Mouse (Mus musculus) kidney, adult 2 months (tissue): ENCODE measurements around the gene H6pd. TPM values are rescaled to one million over a fixed set of nuclear protein-coding genes. Genes with fewer than 3 reads are reported as not detected.

ENCODE experiments used
- DNase-seq: peaks from one replicate; pipeline ENCODE4 v3.0.0; 2021
- H3K27ac ChIP-seq: fragments of 200-500 bp; 2 replicates; pipeline ENCODE4 v1.5.1; 2012; ENCODE audit warnings: low read depth, low read length, control low read depth, inconsistent platforms; ENCODE audit not compliant: insufficient read depth
- H3K27me3 ChIP-seq: fragments of 200-500 bp; replicated peaks from 2 replicates; pipeline ENCODE4 v1.6.1; 2012; ENCODE audit warnings: mild to moderate bottlenecking, moderate library complexity, low read length, inconsistent platforms; ENCODE audit not compliant: control insufficient read depth, insufficient read depth
- H3K36me3 ChIP-seq: fragments of 200-500 bp; 2 replicates; pipeline ENCODE4 v1.6.1; 2012; ENCODE audit warnings: mild to moderate bottlenecking, moderate library complexity, low read length, inconsistent platforms; ENCODE audit not compliant: control insufficient read depth, insufficient read depth
- H3K4me1 ChIP-seq: fragments of 200-500 bp; 2 replicates; pipeline ENCODE4 v1.6.1; 2011; ENCODE audit warnings: low read length; ENCODE audit not compliant: control insufficient read depth, insufficient read depth
- H3K4me3 ChIP-seq: fragments of 200-500 bp; 2 replicates; pipeline ENCODE4 v1.5.1; 2011; ENCODE audit warnings: mild to moderate bottlenecking, low read depth, low read length, control low read depth; ENCODE audit not compliant: insufficient read depth
- CTCF ChIP-seq: fragments of 200-500 bp; conservative IDR thresholded peaks from 2 replicates; pipeline ENCODE4 v1.5.1; 2011; ENCODE audit warnings: low read depth, mild to moderate bottlenecking, control low read depth, low read length, moderate library complexity, mixed read lengths; ENCODE audit not compliant: insufficient read depth, insufficient read length
- POLR2A ChIP-seq: fragments of 200-500 bp; IDR thresholded peaks from one replicate; pipeline ENCODE4 v1.6.1; 2011; ENCODE audit warnings: low read depth, low read length, control low read depth
- WGBS: fragments of 180-500 bp; shearing (Covaris S2); methylation state at CpG from one replicate; pipeline ENCODE4 v1.1.7; 2018; 5-methylcytosine and 5-hydroxymethylcytosine counted together
- polyA plus RNA-seq: library from polyadenylated mRNA; depleted of rRNA; stranded (reverse); fragments of >200 nt; gene quantifications from 2 replicates; pipeline ENCODE4 v1.2.3, GENCODE M21; 2012

The H6pd gene
- polyA plus RNA-seq, 1 experiment = 137 TPM

- WGBS = 42% methylated on average over 6 of the region's 6 CpGs
- DNase-seq = no peak
- Histone ChIP-seq H3K4me3 (no peak overlapping the region), H3K27ac (no peak overlapping the region), H3K4me1 (peaks cover 8% of the 10 kb centered on the region; the same call in 1 of the 2 replicates), H3K27me3 (no peaks in the 10 kb centered on the region), H3K36me3 (no peaks in the 10 kb centered on the region)
- no peak for TF ChIP-seq POLR2A
- no peak for TF ChIP-seq CTCF
Measured at GRCm38 (mm10) chr4:149965242-149965641, 43.6 kb downstream of the H6pd start.

- Histone ChIP-seq H3K27me3 (no peaks in the 10 kb centered on the region), H3K27ac (no peak overlapping the region), H3K4me1 (peaks cover 8% of the 10 kb centered on the region; the same call in 1 of the 2 replicates), H3K36me3 (no peaks in the 10 kb centered on the region), H3K4me3 (no peak overlapping the region)
- TF ChIP-seq POLR2A = no peak
- TF ChIP-seq CTCF = no peak
- 47% methylated on average over 3 of the region's 3 CpGs for WGBS
- no peak for DNase-seq
Measured at GRCm38 (mm10) chr4:149964770-149965169, 44.1 kb downstream of the H6pd start.

- no peak for DNase-seq
- Histone ChIP-seq H3K4me1 (peaks cover 8% of the 10 kb centered on the region; the same call in 1 of the 2 replicates), H3K27me3 (no peaks in the 10 kb centered on the region), H3K36me3 (no peaks in the 10 kb centered on the region), H3K4me3 (no peak overlapping the region), H3K27ac (no peak overlapping the region)
- TF ChIP-seq CTCF = no peak
- 83% methylated on average over 8 of the region's 8 CpGs for WGBS
Measured at GRCm38 (mm10) chr4:149964285-149964684, 44.5 kb downstream of the H6pd start.

GRCm38 (mm10) chr4:149960391-149960790 is 48.4 kb downstream of the H6pd start:
- H3K4me1 ChIP-seq = peaks cover 8% of the 10 kb centered on the region
- H3K27me3 ChIP-seq = no peaks in the 10 kb centered on the region
- H3K36me3 ChIP-seq = no peaks in the 10 kb centered on the region
- H3K27ac ChIP-seq = no peak overlapping the region
- DNase-seq = no peak
- no peak overlapping the region for H3K4me3 ChIP-seq
- TF ChIP-seq CTCF (no peak), POLR2A (no peak)
- WGBS = 90% methylated on average over 7 of the region's 7 CpGs

GRCm38 (mm10) chr4:149959816-149960215 is 49.0 kb downstream of the H6pd start:
- no peaks in the 10 kb centered on the region for H3K27me3 ChIP-seq
- WGBS = 56% methylated on average over 10 of the region's 10 CpGs
- no peaks in the 10 kb centered on the region for H3K36me3 ChIP-seq
- no peak overlapping the region for H3K27ac ChIP-seq
- H3K4me3 ChIP-seq = no peak overlapping the region
- TF ChIP-seq POLR2A (no peak), CTCF (no peak)
- H3K4me1 ChIP-seq = peaks cover 5% of the 10 kb centered on the region
- no peak for DNase-seq

GRCm38 (mm10) chr4:149958566-149958965 is 50.3 kb downstream of the H6pd start:
- peak; percentile 83 for DNase-seq
- Histone ChIP-seq H3K36me3 (no peaks in the 10 kb centered on the region), H3K27ac (no peak overlapping the region), H3K4me1 (peaks cover 8% of the 10 kb centered on the region), H3K4me3 (no peak overlapping the region), H3K27me3 (no peaks in the 10 kb centered on the region)
- TF ChIP-seq POLR2A = no peak
- TF ChIP-seq CTCF = peak; percentile 90
- WGBS = 2% methylated on average over 5 of the region's 5 CpGs

- no peak for TF ChIP-seq POLR2A
- no peak for TF ChIP-seq CTCF
- 50% methylated on average over 13 of the region's 13 CpGs for whole genome bisulfite sequencing
- H3K27ac ChIP-seq = no peak overlapping the region
- peaks cover 8% of the 10 kb centered on the region for H3K4me1 ChIP-seq
- no peaks in the 10 kb centered on the region for H3K27me3 ChIP-seq
- no peak overlapping the region for H3K4me3 ChIP-seq
- no peak for DNase-seq
- no peaks in the 10 kb centered on the region for H3K36me3 ChIP-seq
Measured at GRCm38 (mm10) chr4:149956048-149956447, 52.8 kb downstream of the H6pd start.
